Mouse (Mus musculus) bone marrow, adult 2 months (tissue): ENCODE data around the gene E2f4.

Source experiments
- CTCF ChIP-seq: fragments of 200-500 bp; IDR thresholded peaks from 2 replicates; pipeline ENCODE4 v1.5.1; 2011; ENCODE audit warnings: low read length, control low read depth; ENCODE audit not compliant: control insufficient read depth, insufficient read depth
- POLR2A ChIP-seq: fragments of 200-500 bp; IDR thresholded peaks from 2 replicates; pipeline ENCODE4 v1.6.1; 2011; ENCODE audit warnings: low read depth, mild to moderate bottlenecking, control low read depth, low read length, borderline replicate concordance; ENCODE audit not compliant: control insufficient read depth

- TF ChIP-seq CTCF = no peak
- TF ChIP-seq POLR2A = no peak
These were observed 5.0 kb upstream of the E2f4 start for GRCm38 (mm10) chr8:105292471-105292870.
